Comparison of ENCODE assay signal across 33 mouse cellular contexts in the genomic region with DNA sequence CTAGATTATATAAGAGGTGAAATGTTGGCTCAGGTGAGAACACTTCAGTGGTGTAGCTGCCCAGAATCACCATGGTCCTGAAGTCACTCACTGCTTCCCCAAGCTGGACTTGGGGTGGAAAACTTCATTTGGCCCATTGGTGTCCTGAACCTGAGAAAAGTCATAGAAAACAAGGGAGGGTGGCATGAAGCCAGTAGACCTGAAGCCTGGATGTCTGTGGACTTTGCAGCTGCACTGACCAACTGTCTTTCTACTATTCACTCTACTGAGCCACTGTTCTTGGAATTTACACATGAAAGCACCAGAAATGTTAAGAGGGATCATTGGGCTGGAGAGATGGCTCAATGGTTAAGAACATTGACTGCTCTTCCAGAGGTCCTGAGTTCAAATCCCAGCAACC.
"Had no signal": no experiment of that assay in that cellular context is flagged by ENCODE, and none has a peak within 500 bp of the region (broad histone marks: within the 10 kb centered on the region; RNA-seq: fewer than 3 reads in every experiment).

No protein-coding gene starts in this region.

- H3K27me3 ChIP-seq: limb, embryonic 12.5 days; limb, embryonic 13.5 days; limb, embryonic 15.5 days; liver, embryonic 12.5 days; liver, embryonic 13.5 days; liver, embryonic 15.5 days; lung, embryonic 15.5 days; megakaryocyte, embryonic 14.5 days; midbrain, embryonic 12.5 days; midbrain, embryonic 13.5 days; midbrain, embryonic 15.5 days; neural tube, embryonic 12.5 days; neural tube, embryonic 13.5 days had no signal

- H3K4me3 ChIP-seq: limb, embryonic 10.5 days; limb, embryonic 12.5 days; limb, embryonic 13.5 days; limb, embryonic 15.5 days; liver, embryonic 12.5 days; liver, embryonic 13.5 days; liver, embryonic 15.5 days; lung, embryonic 15.5 days; megakaryocyte, embryonic 14.5 days; midbrain, embryonic 10.5 days; midbrain, embryonic 12.5 days; midbrain, embryonic 13.5 days; midbrain, embryonic 15.5 days; myocyte; neural tube, embryonic 12.5 days; neural tube, embryonic 13.5 days had no signal

- H3K4me1 ChIP-seq: limb, embryonic 12.5 days; limb, embryonic 13.5 days; limb, embryonic 15.5 days; lung, embryonic 15.5 days; midbrain, embryonic 10.5 days; midbrain, embryonic 12.5 days; midbrain, embryonic 13.5 days; midbrain, embryonic 15.5 days; neural tube, embryonic 12.5 days; neural tube, embryonic 13.5 days had no signal

- H3K9me3 ChIP-seq: limb, embryonic 10.5 days; limb, embryonic 15.5 days; liver, embryonic 13.5 days; liver, embryonic 15.5 days; lung, embryonic 15.5 days; midbrain, embryonic 10.5 days; midbrain, embryonic 12.5 days; midbrain, embryonic 13.5 days; midbrain, embryonic 15.5 days; neural tube, embryonic 12.5 days; neural tube, embryonic 13.5 days had no signal

- H3K4me2 ChIP-seq: limb, embryonic 12.5 days; limb, embryonic 13.5 days; limb, embryonic 15.5 days; liver, embryonic 11.5 days; liver, embryonic 12.5 days; liver, embryonic 13.5 days; liver, embryonic 15.5 days; lung, embryonic 14.5 days; lung, embryonic 15.5 days; midbrain, embryonic 11.5 days; midbrain, embryonic 12.5 days; midbrain, embryonic 13.5 days; midbrain, embryonic 15.5 days; neural tube, embryonic 12.5 days; neural tube, embryonic 13.5 days had no signal

- H3K9ac ChIP-seq: limb, embryonic 12.5 days; limb, embryonic 13.5 days; limb, embryonic 15.5 days; liver, embryonic 12.5 days; liver, embryonic 13.5 days; liver, embryonic 14.5 days; liver, embryonic 15.5 days; liver, postnatal 0 days; lung, embryonic 14.5 days; lung, embryonic 15.5 days; midbrain, embryonic 12.5 days; midbrain, embryonic 13.5 days; midbrain, embryonic 15.5 days; neural tube, embryonic 12.5 days; neural tube, embryonic 13.5 days had no signal

- DNase-seq: left cerebral cortex, postnatal 4 days; liver; liver, embryonic 13.5 days; liver, postnatal 0 days; lung, adult 18-20 months; lung, adult 2 months; lung, embryonic 14.5 days; lung, postnatal 10 days; lung, postnatal 14 days; lung, postnatal 36 days; lung, postnatal 4 days; midbrain, embryonic 14.5 days had no signal

- H3K27ac ChIP-seq: limb, embryonic 10.5 days; limb, embryonic 12.5 days; limb, embryonic 13.5 days; limb, embryonic 15.5 days; liver, embryonic 12.5 days; liver, embryonic 13.5 days; liver, embryonic 14.5 days; liver, embryonic 15.5 days; lung, embryonic 15.5 days; macrophage; midbrain, embryonic 10.5 days; midbrain, embryonic 12.5 days; midbrain, embryonic 13.5 days; midbrain, embryonic 15.5 days; neural tube, embryonic 12.5 days; neural tube, embryonic 13.5 days had no signal

- H3K36me3 ChIP-seq: limb, embryonic 10.5 days; limb, embryonic 12.5 days; limb, embryonic 13.5 days; limb, embryonic 15.5 days; liver, embryonic 12.5 days; liver, embryonic 13.5 days; liver, embryonic 15.5 days; lung, embryonic 15.5 days; midbrain, embryonic 10.5 days; midbrain, embryonic 12.5 days; midbrain, embryonic 13.5 days; midbrain, embryonic 15.5 days; neural tube, embryonic 12.5 days; neural tube, embryonic 13.5 days had no signal

- ATAC-seq: liver, embryonic 12.5 days; liver, postnatal 0 days; lung, postnatal 0 days; midbrain, embryonic 13.5 days; midbrain, embryonic 15.5 days; midbrain, embryonic 16.5 days had no signal
